Mouse (Mus musculus) left cerebral cortex, adult 9 months (tissue): ENCODE measurements around the gene Ptbp3.
"Not testable (repeated sequence)": the region's sequence is repeated elsewhere in the genome, so short reads cannot be mapped to it uniquely, and the experiment has no call there.

Source experiments
- DNase-seq, 2 experiments: peaks; one replicate each; pipeline ENCODE4 v3.0.0; 2022; ENCODE audit warnings: low spot score in 2 of 2

The Ptbp3 gene

DNA sequence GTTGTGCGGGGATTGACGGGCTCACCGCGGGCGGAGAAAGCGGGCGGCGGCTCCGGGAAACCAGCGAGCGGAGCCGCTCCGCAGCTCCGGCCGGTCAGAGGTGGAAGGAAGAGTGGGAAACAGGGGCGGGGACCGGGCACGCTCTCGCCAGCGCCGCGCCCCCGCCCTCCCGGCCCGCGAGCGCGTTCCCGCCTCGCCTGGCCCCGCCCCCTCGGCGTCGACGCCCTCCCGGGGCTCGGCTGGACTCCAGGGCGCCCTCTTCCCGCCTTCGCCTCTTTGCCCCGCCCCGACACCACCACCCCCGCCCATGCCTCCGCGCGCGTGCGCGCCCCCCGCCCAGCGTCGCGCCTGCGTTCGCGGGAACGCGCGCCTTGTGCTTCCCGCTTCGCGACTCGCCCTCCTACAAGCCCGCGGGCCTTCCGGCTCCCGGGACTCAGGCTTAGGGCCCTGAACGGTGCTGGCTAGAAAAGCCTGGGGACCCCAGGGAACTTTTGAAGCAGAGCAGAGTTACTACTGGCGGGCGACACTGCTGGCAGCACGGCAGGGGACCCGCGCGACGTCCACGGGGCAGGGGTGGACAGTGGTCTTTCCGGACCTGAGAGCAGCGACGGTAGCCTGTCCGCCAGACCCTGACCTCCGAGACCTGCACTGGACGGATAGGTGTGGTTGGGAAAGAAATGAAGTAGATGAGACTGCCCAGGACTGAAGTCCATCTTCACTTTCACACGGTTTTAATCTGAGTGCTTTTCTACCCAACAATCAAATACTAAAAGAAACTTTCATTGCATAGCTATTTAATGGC is at the start of gene Ptbp3:
Gene Ptbp3, minus strand, starts transcription at position 190 of the 802 bp plus-strand sequence.
- DNase-seq = peak; percentile 59 to 75

DNA sequence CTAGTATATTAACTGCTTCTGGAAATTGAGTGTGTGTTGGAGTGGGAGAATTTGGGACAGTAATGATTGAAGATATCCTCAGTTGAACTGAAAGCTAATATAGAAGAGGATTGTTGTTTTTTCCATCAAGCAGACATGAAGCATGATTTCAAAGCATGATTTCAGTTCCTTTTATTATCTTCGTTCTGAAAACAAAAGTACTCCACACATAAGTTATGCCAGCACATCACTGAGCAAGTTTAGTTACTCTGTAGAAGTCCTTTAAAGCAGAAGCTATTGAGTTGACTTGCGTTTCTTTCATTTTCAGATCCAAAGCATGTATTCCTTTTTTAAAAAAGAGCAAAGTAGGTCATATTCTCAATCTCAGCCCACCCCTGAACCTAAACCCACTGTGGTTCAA is 47.4 kb upstream of the Ptbp3 start:
- no peak for DNase-seq

- DNase-seq = no peak
These were observed 45.5 kb upstream of the Ptbp3 start for GRCm38 (mm10) chr4:59594614-59595013.

DNA sequence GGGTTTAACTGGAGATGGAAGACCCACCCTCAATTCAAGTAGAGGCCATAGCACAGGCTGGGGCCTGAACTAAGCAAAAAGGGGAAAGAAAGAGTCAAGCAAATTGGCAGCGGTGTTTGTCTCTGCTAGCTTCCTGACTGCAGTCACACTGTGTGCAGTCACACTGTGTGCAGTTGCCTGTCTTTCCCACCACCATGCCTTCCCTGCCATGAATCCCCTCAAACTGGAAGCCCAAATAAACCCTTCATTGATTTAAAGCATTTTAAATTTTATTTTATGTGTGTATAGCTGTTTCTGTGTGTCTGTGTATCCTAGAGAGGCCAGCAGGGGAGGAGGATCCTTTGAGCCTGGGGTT is 38.7 kb upstream of the Ptbp3 start:
- DNase-seq = no peak

GRCm38 (mm10) chr4:59587215-59587871 is 38.2 kb upstream of the Ptbp3 start:
- DNase-seq = no peak

- no peak for DNase-seq
These were observed 35.9 kb upstream of the Ptbp3 start for GRCm38 (mm10) chr4:59585097-59585496.

DNA sequence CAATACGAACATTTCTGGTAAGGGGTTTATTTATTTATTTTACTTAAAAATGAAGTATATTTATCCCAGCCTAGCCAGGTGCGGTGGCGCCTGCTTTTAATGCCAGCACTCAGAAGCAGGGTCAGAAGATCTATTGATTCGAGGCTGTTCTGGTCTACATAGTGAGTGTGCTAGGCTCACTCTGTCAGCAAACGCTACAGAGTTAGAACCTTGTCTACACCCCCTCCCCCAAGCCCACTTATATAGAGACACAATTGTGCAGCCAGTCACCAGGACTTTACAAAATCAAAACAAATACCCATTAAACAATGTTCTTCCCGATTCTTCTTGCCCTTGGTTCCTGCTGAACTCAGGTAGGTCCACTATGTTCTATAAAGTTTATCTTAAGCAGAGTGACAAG is 33.0 kb upstream of the Ptbp3 start:
- no peak for DNase-seq

DNA sequence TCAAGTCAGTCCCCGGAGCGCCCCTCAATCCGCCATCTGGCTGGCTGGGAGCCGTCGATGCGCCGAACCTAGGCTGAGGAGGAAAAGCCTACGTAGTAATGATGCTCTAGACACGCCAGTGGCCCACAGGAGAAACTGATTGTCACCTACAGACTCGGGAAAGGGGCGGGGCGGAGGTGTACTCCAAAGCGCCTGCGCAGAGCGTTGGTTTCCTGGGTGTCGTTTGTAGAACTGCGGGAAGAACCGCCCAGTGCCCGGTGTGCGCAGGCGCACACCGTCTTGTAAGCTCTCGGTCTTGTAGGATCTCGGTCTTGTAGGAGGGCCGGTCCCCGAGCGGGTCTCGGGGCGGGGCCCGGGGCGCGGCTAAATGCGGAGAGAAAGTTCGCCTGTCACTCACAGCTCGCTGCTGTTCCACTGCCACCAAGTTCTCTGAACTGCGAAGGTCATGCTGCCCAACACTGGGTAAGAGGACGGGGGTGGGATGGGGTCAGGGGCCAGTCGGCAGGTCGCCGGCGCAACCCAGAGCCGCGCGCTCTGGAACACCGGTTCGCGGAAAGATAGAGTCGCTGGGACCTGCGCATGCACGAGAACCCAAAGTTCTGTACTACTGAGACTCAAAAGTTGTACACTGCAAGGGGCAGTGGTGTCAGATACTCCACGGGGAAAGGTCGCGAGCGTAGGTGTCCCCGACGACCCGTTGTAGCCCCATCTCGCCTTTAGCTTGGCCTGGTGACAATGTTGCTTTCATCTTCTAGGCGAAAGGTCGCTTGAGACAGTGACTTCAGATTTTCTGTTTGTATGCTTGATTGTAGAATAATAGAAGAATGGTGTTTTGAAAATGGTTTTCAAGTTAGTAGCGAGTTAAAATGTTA is 32.4 kb upstream of the Ptbp3 start, which contains the start of gene Hsdl2:
Gene Hsdl2, plus strand, starts transcription at position 250 of the 872 bp plus-strand sequence.
- peak; percentile 95 to 99 for DNase-seq

GRCm38 (mm10) chr4:59580495-59581281 is 31.5 kb upstream of the Ptbp3 start:
- no peak for DNase-seq

- DNase-seq = no peak
These were observed 26.2 kb upstream of the Ptbp3 start for GRCm38 (mm10) chr4:59575184-59575958.

GRCm38 (mm10) chr4:59572521-59573118 is 23.5 kb upstream of the Ptbp3 start:
- no peak for DNase-seq

DNA sequence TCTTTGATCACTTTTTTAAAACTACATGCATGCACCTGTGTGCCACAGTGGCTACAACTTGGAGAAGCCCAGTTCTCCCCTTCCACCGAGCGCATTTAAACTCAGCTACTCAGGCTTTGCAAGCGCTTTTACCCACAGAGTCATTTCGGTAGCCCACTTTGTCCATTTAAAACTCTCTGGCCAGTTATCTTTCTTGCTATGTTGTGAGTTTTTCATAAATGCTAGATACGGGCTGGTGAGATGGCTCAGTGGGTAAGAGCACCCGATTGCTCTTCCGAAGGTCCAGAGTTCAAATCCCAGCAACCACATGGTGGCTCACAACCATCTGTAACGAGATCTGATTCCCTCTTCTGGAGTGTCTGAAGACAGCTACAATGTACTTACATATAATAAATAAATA is 21.4 kb upstream of the Ptbp3 start:
- DNase-seq = not testable (repeated sequence)

DNA sequence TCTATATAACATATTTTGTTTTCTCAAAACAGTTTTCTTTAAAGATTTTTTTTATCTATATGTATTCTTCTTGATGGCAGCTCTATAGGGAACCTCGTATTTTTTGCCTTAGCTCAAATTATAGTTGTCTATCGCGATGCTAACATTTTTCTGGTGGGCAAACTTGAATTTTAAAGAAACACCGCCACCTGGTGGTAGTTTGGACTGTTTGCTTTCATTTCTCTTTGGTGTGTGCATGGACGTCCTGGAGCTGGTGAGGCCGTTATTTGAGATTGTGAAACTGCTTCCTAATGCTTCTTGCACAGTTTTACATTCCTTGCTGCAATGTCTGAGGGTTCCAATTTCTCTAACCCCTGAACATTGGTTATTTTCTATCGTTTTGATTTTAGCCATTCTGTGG is 20.4 kb upstream of the Ptbp3 start:
- peak in 1 of 2 experiments; percentile 85 for DNase-seq

DNA sequence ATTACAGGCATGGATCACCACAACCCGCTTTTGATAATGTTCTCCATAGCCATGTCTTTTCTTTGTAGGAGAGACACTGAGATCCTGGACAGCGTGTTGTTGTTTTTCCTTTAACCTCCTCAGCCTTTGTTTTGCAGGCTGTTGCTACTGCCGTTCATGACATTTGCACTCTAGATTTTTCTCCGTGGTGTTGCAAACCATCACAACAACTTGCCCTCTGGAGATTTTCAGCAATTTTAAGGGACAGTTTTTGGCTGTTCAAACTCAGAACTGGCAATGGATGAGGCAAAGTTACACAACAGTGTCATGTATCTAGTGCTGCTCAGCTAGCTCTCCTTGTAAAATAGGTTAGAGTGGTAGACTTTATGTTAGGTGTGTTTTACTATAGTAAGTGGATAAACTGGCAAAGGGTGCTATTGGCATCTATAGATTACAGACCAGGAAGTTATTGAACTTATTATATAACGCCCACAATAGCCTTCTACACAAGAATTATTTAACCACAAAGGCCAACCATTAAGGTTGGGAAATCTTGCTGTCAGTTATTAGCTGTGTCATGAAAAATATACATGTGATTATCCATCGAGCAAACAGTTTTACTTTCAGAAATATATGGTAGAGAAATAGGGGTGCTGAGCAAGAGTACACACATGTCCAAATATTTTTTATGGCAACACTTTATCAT is 18.6 kb upstream of the Ptbp3 start:
- DNase-seq = no peak

GRCm38 (mm10) chr4:59565571-59566188 is 16.5 kb upstream of the Ptbp3 start:
- DNase-seq = no peak

DNA sequence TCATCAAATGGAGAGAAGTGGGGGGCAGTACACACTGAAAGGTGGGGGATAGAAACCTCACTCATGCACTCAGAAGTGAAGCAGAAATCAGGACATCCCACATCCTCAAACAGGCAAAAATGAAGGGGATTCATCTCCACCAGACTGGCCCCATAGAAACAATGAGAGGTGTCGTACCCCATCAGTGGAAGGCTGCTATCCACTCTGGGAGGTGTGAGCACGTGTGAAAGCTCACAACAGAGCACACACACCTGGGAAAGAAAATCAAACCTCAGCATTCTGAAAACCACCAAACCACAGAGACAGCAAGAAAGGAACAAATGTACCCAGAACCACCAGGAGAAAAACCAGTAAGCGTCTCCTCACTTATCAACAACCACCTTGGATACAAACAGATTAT is 15.0 kb upstream of the Ptbp3 start:
- DNase-seq = no peak

- DNase-seq = no peak
These were observed 11.0 kb upstream of the Ptbp3 start for GRCm38 (mm10) chr4:59560141-59560540.

- DNase-seq = no peak
These were observed 9.0 kb upstream of the Ptbp3 start for GRCm38 (mm10) chr4:59558096-59558720.

DNA sequence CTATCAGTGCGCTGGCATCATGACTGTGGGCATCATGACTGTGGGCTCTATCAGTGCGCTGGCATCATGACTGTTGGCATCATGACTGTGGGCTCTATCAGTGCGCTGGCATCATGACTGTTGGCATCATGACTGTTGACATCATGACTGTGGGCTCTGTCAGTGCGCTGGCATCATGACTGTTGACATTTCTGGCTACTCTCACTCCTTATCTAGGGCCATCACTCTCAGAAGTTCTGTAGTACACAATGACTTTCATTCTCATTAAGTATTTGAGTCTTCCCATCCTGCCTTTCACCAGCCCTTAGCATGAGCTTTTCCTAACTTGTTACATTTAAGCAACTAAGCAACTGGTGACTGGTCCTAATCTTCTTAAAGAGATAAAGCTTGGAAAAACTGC is 8.2 kb upstream of the Ptbp3 start:
- not testable (repeated sequence) for DNase-seq
